Mouse (Mus musculus) lung, adult 2 months (tissue): ENCODE measurements around the gene Helz2. TPM values are rescaled to one million over a fixed set of nuclear protein-coding genes. Genes with fewer than 3 reads are reported as not detected.
A peak's percentile ranks its signal among the peaks of the same experiment; 100 is the strongest.

Experiments
- DNase-seq: peaks from one replicate; pipeline ENCODE4 v3.0.0; 2022
- H3K4me1 ChIP-seq: fragments of 200-500 bp; 2 replicates; pipeline ENCODE4 v1.6.1; 2011; ENCODE audit warnings: low read length; ENCODE audit not compliant: control insufficient read depth, insufficient read depth
- H3K4me3 ChIP-seq: fragments of 200-500 bp; replicated peaks from 2 replicates; pipeline ENCODE3; 2011; ENCODE audit warnings: low read depth, mild to moderate bottlenecking, control low read depth, low read length; ENCODE audit errors: extremely low read depth
- CTCF ChIP-seq: fragments of 200-500 bp; IDR thresholded peaks from 2 replicates; pipeline ENCODE4 v1.5.1; 2011; ENCODE audit warnings: mild to moderate bottlenecking, low read length, control low read depth; ENCODE audit not compliant: insufficient read depth
- POLR2A ChIP-seq: fragments of 200-500 bp; IDR thresholded peaks from 2 replicates; pipeline ENCODE4 v1.6.1; 2011; ENCODE audit warnings: low read depth, mild to moderate bottlenecking, control low read depth, low read length, borderline replicate concordance; ENCODE audit errors: extremely low read depth
- WGBS: fragments of 180-500 bp; shearing (Covaris S2); methylation state at CpG from one replicate; pipeline ENCODE4 v1.1.7; 2018; 5-methylcytosine and 5-hydroxymethylcytosine counted together
- polyA plus RNA-seq: library from polyadenylated mRNA; depleted of rRNA; stranded (reverse); fragments of >200 nt; gene quantifications from 2 replicates; pipeline ENCODE4 v1.2.3, GENCODE M21; 2012

Gene Helz2
- polyA plus RNA-seq, 1 experiment: 49.7 TPM

DNA sequence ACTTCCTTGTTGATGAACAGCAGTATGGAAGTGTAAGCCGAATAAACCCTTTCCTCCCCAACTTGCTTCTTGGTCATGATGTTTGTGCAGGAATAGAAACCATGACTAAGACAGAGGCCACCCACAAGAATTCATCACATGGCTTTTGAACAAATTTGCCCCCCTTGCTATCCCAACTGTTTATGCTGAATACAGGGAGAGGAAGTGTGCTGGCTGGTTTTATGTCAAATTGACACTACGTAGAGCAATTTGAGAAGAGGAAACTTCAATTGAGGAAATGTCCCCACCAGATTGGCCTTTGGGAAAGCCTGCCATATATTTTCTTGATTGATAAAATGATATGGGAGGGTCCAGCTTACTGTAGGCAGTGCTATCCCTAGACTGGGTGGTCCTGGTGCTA lies 32.0 kb upstream of the Helz2 start:
- TF ChIP-seq POLR2A (no peak), CTCF (no peak)
- DNase-seq: no peak
- 57% methylated on average over 2 of the region's 2 CpGs for WGBS
- Histone ChIP-seq H3K4me3 (no peak overlapping the region), H3K4me1 (peaks cover 8% of the 10 kb centered on the region)

DNA sequence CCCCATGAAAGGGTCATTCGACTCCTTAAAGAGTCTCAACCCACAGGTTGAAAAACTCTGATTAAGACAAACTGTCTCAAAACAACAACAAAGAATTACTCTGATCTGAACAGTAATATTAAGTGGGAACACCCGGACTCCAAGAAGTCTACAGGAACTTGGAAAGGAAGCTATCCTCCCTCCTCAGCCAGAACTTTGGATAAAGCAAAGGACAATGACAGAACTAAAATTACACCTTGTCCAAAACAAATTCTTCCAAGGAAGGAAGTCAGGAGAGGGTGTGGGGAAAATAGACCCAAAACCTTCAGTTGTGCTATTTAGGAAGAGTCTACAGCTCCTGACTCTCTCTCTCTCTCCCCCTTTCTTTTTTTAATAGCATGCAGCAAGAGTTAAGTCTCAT lies 30.3 kb upstream of the Helz2 start:
- no peak for DNase-seq
- 61% methylated on average over 2 of the region's 2 CpGs for WGBS
- Histone ChIP-seq H3K4me3 (no peak overlapping the region), H3K4me1 (peaks cover 4% of the 10 kb centered on the region; the same call in 1 of the 2 replicates)
- TF ChIP-seq POLR2A (no peak), CTCF (no peak)

DNA sequence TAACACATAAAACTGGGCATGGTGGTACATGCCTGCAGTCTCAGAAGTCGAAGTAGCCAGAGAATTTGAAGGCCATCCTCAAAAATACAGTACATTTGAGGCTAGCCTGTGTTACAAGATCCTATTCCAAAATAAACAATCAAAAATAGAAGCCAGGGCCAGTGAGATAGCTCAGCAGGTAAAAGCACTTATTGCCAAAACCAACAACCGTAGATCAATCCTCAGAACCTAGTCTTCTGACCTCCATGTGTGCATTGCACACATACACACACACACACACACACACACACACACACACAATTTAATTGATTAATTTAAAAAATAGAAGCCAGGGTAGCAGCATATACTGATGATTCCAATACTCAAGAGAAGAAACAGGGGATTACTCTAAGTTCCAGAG lies 25.0 kb upstream of the Helz2 start:
- no peak for TF ChIP-seq CTCF
- TF ChIP-seq POLR2A: no peak
- Histone ChIP-seq H3K4me3 (no peak overlapping the region), H3K4me1 (peaks cover 4% of the 10 kb centered on the region; the same call in 1 of the 2 replicates)
- no peak for DNase-seq
- WGBS: 93% methylated on average over 2 of the region's 2 CpGs

DNA sequence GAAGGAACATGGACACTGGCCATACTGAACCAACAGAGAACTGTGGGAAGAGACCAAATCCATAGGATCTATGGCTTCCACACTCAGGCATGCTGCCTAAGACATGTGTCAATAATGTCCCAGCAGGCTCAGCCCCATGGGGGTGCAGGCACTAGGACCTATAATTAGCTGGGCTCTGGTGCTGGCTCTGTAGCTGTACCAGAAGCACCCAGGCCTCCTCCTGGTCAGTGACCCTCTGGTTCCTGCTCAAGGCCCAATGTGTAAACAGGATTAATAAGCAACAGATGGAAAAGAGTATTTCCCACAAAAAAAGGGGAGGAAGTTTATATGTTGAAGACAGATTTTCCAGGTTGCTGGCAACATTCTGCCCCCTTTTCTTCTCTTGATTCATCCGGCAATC lies 11.4 kb upstream of the Helz2 start:
- no peak overlapping the region for H3K4me3 ChIP-seq
- no peak for DNase-seq
- 86% methylated on average over 1 of the region's 1 CpGs for WGBS
- TF ChIP-seq CTCF (no peak), POLR2A (no peak)
- no peaks in the 10 kb centered on the region for H3K4me1 ChIP-seq

DNA sequence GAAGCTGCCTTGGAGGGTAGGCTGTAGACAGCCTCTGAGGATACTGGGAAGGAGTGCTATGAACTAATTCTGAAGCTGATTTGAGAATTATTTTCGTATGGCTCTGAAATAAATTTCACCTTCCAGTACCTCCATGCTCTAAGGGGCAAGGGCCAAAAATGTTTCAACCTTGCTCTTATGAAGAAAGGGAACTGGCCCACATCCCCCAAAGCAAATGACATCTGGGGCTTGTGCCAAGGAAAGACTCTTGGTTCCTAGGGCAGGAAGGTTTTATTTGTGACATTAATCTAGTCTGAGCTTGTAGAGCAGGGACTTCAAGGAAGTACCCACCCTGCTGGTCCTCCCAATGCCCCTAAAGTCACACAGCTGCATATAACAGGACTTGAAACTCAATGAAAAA lies 10.0 kb upstream of the Helz2 start:
- TF ChIP-seq POLR2A (no peak), CTCF (no peak)
- 85% methylated on average over 1 of the region's 1 CpGs for WGBS
- no peaks in the 10 kb centered on the region for H3K4me1 ChIP-seq
- no peak overlapping the region for H3K4me3 ChIP-seq
- DNase-seq: no peak

DNA sequence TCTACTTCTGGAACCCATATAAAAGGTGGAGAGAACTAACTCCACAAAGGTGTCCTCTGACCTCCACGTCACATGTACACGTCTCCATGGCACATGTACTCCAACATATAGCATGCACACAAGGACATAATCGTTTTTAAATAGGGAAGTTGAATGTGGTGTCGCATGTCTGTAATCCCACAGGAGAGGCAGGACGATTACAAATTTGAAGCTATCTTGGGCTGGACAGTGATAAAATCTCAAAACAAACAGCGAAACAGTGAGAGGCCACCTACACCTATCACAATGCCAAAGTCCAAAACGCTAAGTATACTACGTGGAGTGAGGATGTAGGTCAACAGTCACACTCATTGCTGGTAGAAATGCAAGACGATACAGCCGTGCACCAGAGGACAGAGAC lies 7.4 kb upstream of the Helz2 start:
- WGBS: 82% methylated on average over 10 of the region's 10 CpGs

DNA sequence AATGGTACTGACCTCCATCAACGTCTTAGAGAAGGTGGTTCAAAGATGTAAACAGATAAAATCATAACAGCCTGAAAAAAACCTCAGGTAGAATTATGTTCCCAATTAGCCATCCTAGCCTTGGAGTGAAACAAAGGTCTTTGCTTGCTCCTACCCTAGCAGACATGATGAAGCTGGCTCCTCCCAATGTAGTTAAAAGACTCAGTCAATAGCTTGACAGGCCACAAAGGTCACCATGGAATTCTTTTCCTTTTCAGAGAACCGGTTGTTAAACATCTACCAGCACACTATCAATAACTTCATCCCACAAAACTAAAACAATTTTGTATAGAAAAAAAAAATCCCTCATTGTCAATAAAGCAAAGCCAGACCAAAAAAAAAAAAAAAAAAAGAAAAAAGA lies 3.2 kb upstream of the Helz2 start:
- no peak for DNase-seq
- TF ChIP-seq CTCF (no peak), POLR2A (no peak)
- Histone ChIP-seq H3K4me1 (peaks cover 13% of the 10 kb centered on the region), H3K4me3 (no peak overlapping the region)
- WGBS: 46% methylated on average over 2 of the region's 2 CpGs

More for the DNA sequence above, 7.4 kb upstream of the Helz2 start:
- no peak for TF ChIP-seq POLR2A
- no peak for TF ChIP-seq CTCF
- no peak overlapping the region for H3K4me3 ChIP-seq
- DNase-seq: no peak
- no peaks in the 10 kb centered on the region for H3K4me1 ChIP-seq

DNA sequence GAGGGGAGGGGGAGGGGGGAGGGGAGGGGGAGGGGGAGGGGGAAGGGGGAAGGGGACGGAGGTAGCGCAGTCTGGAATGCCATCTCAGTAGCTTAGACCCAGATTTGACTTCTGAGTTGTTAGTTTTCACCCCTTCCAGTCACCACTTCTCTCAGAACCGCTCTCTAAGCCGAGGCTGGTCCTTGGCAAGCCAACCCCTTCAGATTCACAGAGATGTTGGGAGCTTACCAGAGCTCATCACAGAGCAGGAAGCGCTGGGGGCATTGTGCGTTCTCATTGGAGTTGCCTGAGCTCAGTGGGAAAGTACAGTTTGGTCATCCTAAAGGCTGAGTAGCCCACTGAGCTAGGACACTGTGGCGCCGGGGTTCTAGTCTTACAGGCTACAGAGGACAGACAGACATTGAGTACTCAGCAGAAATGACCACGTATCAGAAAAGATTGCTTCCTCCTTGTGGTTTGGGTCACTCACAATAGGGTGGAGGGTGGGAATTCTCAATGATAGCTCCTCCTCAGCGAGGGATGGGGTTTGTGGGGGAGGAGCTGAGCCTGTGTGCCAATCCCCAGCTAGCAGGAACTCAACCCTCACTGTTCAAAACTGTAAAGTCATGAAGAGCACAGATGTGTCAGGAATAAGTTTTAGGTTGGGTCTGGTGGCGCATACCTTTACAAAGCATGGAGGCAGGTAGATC lies 2.0 kb upstream of the Helz2 start:
- 24% methylated on average over 11 of the region's 11 CpGs for WGBS
- H3K4me1 ChIP-seq: peaks cover 21% of the 10 kb centered on the region
- TF ChIP-seq CTCF (no peak), POLR2A (no peak)
- DNase-seq: no peak
- H3K4me3 ChIP-seq: peak overlapping the region; percentile 47

DNA sequence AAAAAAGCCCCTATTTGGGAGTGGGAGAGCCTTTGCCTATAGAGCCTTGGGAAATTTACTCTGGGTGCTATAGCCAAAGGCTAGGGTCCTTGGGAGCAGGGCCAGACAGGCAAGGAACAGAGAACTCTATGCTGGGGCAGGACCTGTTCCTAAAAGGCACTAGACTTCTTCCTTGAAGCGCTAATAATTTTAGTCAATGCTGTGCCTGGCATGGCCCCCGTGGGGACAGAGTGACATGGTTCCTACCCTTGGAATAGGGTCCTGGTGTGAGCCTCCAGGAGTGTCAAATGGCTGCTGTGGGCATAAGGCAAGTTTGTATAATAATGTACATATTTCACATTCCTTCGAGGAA lies 463 bp upstream of the Helz2 start:
- Histone ChIP-seq H3K4me3 (no peak overlapping the region), H3K4me1 (peaks cover 21% of the 10 kb centered on the region)
- TF ChIP-seq CTCF (no peak), POLR2A (no peak)
- no peak for DNase-seq
- WGBS: 46% methylated on average over 3 of the region's 3 CpGs

DNA sequence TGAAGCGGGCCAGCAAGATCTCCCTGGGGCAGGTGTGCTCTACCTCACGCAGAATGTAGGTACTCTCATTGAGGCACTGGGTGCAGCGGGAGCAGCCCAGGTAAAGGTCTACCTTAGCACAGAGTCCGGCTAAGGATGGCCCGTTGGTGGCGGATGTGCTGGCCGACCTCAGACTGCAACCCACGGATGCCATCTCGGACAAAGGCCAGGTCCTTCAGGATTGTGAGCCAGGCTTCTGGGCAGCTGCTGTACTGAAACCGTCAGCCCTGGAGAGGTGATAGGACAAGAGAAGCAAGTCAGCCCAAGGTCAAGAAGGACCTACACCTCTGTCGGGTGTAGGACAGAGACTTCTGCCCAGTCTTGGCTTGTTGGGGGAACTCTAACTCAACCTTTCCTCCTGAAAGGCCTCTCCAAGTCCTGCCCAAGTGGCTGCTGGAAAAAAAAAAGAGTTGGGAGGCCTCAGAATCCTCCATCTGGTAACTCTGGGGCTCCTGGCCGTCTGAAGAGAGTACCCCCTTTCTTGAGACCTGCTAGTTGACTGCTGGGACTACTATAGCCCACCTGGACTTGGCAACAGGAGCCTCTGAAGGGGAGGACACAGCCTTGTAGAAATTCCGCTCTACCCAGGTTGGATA lies 904 bp downstream of the Helz2 start:
- 85% methylated on average over 13 of the region's 13 CpGs for WGBS
- no peak for DNase-seq
- Histone ChIP-seq H3K4me1 (peaks cover 21% of the 10 kb centered on the region), H3K4me3 (peak overlapping the region; percentile 76)
- TF ChIP-seq CTCF: no peak
- TF ChIP-seq POLR2A: no peak

DNA sequence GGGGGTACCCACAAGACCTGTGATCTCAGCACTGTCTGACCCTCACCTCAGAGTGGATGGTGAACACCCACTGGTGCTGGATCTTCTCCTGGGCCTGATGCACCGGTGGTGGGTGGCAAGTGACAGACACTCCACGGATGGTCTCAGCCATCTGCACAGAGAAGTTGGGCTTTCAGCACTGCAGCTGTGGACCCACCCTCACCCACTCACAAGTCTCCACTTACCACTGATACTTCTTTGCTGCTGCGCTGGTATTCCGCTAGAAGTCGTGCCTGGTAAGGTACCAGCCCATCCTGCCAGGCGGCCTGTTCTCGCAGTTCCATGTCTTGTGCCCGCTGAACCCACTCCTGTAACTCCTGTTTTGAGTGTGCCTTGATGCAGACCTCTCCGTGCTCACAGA lies 2.6 kb downstream of the Helz2 start:
- DNase-seq: no peak
- peaks cover 21% of the 10 kb centered on the region for H3K4me1 ChIP-seq
- TF ChIP-seq POLR2A (no peak), CTCF (no peak)
- 81% methylated on average over 9 of the region's 9 CpGs for WGBS
- peak overlapping the region; percentile 26 for H3K4me3 ChIP-seq
